Mouse (Mus musculus): ENCODE results near the gene Olfr524. TPM values are rescaled to one million over a fixed set of nuclear protein-coding genes. Genes with fewer than 3 reads are reported as not detected.

Gene Olfr524
- polyA plus RNA-seq, 1 experiment from 2014 or later: not detected

DNA sequence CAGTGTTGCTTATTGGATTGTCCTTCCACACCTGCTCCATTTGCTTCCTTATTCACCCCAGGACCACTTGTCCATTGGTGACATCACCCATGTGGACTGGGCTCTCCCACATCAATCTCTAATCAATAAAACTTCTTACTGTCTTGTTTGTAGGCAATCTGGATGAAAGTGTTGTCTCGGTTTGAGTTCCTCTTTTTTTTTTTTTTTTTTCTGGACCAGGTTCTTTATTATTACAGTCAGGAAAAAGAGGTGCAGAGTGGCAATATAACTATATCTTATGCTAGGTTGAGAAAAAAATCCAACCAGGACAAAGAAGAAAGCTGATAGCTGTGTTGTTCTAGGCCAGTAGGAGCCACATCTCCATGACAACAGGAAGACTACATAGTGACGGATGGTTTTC, 25.1 kb downstream of the Olfr524 start:
- Histone ChIP-seq H3K27ac (no peak overlapping the region), H3K36me3 (ENCODE audit: poor library complexity, severe bottlenecking) (no peaks in the 10 kb centered on the region), H3K27me3 (0 out of 2 replicates have a peak, but pooled peaks cover under 1% of the 10 kb centered on the region), H3K4me1 (no peaks in the 10 kb centered on the region), H3K9me3 (replicated peaks) (no peaks in the 10 kb centered on the region), H3K4me3 (no peak overlapping the region), H3K9ac (no peak overlapping the region), H3K4me2 (no peak overlapping the region)
- ATAC-seq: no peak
- WGBS: 87% methylated on average over 2 of the region's 2 CpGs

DNA sequence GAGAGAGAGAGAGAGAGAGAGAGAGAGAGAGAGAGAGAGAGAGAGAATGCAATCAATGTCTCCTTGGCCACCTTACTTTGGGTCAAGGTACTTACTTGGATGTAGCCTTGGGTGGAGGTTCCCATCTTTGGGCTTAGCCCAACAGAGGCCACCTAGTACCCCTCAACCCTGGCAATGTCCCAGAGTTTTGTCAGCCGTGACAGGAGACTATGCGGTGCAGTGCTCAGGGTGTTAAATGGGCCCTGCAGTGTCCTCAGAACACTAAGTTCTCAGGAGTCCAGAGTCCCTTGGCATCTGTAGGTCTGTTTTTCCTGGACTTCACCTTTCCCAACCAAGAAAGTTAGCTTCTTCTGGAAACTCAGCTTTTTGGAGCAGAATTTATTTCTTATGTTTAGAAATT, 26.6 kb downstream of the Olfr524 start:
- no peak overlapping the region for H3K4me2 ChIP-seq
- no peak overlapping the region for H3K9ac ChIP-seq
- ATAC-seq: no peak
- no peaks in the 10 kb centered on the region for H3K27me3 ChIP-seq
- no peaks in the 10 kb centered on the region for H3K4me1 ChIP-seq
- no peaks in the 10 kb centered on the region for H3K36me3 ChIP-seq (ENCODE audit: poor library complexity, severe bottlenecking)
- no peak overlapping the region for H3K4me3 ChIP-seq
- no peaks in the 10 kb centered on the region for H3K9me3 ChIP-seq (replicated peaks)
- no peak overlapping the region for H3K27ac ChIP-seq
- 71% methylated on average over 2 of the region's 2 CpGs for WGBS

DNA sequence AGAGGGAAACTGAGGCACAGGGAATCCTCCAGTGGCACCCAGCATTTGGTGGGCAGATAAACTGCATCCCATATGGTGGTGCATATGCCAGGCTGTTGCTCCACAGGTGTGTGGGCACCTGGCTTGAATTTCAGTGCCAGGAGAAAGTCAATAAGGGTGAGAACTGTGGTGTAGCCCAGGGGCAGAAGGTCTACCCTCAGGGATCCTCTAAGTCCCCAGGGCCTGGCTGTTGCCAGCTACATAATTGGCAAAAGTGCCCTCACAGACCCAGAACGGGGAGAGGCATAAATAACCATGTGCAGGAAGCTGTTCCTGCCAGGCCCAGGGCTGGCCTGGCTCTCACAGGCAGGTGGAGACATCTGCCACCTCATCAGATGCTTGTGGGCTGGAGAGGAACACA, 32.8 kb downstream of the Olfr524 start, which contains the start of gene Olfr523:
TSS of gene Olfr523 (plus strand) at position 282 of the 400 bp plus-strand sequence.
- no peak within 1 kb of the TSS for H3K4me3 ChIP-seq
- no peaks in the 10 kb centered on the region for H3K4me1 ChIP-seq
- H3K9ac ChIP-seq: no peak within 1 kb of the TSS
- H3K9me3 ChIP-seq (replicated peaks): no peaks in the 10 kb centered on the region
- H3K27ac ChIP-seq: no peak within 1 kb of the TSS
- no peak within 1 kb of the TSS for H3K4me2 ChIP-seq
- WGBS: 43% methylated on average over 1 of the region's 1 CpGs
- no peaks in the 10 kb centered on the region for H3K27me3 ChIP-seq
- no peaks in the 10 kb centered on the region for H3K36me3 ChIP-seq (ENCODE audit: poor library complexity, severe bottlenecking)
- no peak for ATAC-seq

DNA sequence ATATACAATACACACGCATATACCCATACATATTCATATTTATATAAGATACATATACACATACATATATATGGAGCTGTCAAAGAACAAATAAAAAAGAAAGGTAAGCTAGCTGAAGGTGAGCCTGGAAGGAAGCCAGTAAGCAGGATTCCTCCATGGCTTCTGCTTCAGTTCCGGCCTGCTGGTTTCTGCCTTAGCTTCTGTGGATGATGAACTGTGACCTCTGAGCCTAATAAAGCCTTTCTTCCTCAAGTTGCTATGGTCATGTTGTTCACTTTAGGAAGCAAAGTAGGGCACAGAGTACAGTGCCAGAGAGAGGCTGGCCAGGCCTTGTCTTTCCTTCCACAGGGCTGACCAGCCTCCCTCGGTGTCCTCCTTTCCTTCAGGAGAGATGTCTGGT, 34.9 kb downstream of the Olfr524 start:
- Histone ChIP-seq H3K9me3 (replicated peaks) (no peaks in the 10 kb centered on the region), H3K36me3 (ENCODE audit: poor library complexity, severe bottlenecking) (no peaks in the 10 kb centered on the region), H3K4me2 (no peak overlapping the region), H3K27ac (no peak overlapping the region), H3K9ac (no peak overlapping the region), H3K4me3 (no peak overlapping the region), H3K4me1 (no peaks in the 10 kb centered on the region), H3K27me3 (no peaks in the 10 kb centered on the region)
- 97% methylated on average over 3 of the region's 3 CpGs for WGBS
- no peak for ATAC-seq

- H3K4me2 ChIP-seq: no peak overlapping the region
- no peaks in the 10 kb centered on the region for H3K36me3 ChIP-seq (ENCODE audit: poor library complexity, severe bottlenecking)
- H3K27me3 ChIP-seq: no peaks in the 10 kb centered on the region
- no peaks in the 10 kb centered on the region for H3K4me1 ChIP-seq
- H3K4me3 ChIP-seq: no peak overlapping the region
- ATAC-seq: no peak
- H3K9me3 ChIP-seq (replicated peaks): no peaks in the 10 kb centered on the region
- WGBS: 85% methylated on average over 4 of the region's 4 CpGs
- no peak overlapping the region for H3K9ac ChIP-seq
- H3K27ac ChIP-seq: no peak overlapping the region
Measured at GRCm38 (mm10) chr7:140169386-140169785, 36.4 kb downstream of the Olfr524 start.

- ATAC-seq: no peak
Measured at GRCm38 (mm10) chr7:140167950-140168349, 37.8 kb downstream of the Olfr524 start.

DNA sequence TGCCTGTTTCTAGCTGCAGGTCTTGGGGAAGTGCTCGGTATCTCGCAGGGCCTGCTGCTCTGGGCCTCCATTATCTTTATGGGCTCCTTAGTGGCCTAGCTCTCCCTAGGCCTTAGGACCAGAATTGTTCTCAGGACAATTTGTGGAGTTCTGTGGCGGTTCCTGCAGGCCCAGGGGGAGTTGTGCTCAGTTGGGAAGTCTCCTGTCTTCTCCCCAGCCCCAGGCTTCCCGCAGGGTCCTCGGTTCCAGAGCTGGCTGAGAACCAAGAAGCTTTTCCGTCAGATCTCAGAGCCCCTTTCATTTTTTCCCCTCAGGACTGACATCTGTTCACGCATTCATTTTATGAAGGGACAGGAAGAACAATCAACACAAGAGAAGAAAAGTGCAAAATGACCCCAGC, 41.1 kb downstream of the Olfr524 start, which contains the start of gene Olfr522:
TSS of gene Olfr522 (minus strand) at position 101 of the 400 bp plus-strand sequence.
- no peak within 1 kb of the TSS for H3K4me3 ChIP-seq
- no peaks in the 10 kb centered on the region for H3K27me3 ChIP-seq
- H3K27ac ChIP-seq: no peak within 1 kb of the TSS
- H3K4me1 ChIP-seq: no peaks in the 10 kb centered on the region
- no peak within 1 kb of the TSS for H3K4me2 ChIP-seq
- ATAC-seq: no peak
- H3K9ac ChIP-seq: no peak within 1 kb of the TSS
- no peaks in the 10 kb centered on the region for H3K36me3 ChIP-seq (ENCODE audit: poor library complexity, severe bottlenecking)
- no peaks in the 10 kb centered on the region for H3K9me3 ChIP-seq (replicated peaks)
- 81% methylated on average over 7 of the region's 7 CpGs for WGBS

More at GRCm38 (mm10) chr7:140167950-140168349, 37.8 kb downstream of the Olfr524 start:
- no peaks in the 10 kb centered on the region for H3K9me3 ChIP-seq (replicated peaks)
- no peak overlapping the region for H3K4me2 ChIP-seq
- WGBS: 80% methylated on average over 1 of the region's 1 CpGs
- no peaks in the 10 kb centered on the region for H3K27me3 ChIP-seq
- H3K36me3 ChIP-seq (ENCODE audit: poor library complexity, severe bottlenecking): no peaks in the 10 kb centered on the region
- no peaks in the 10 kb centered on the region for H3K4me1 ChIP-seq
- no peak overlapping the region for H3K27ac ChIP-seq
- H3K4me3 ChIP-seq: no peak overlapping the region
- no peak overlapping the region for H3K9ac ChIP-seq

- Histone ChIP-seq H3K4me1 (no peaks in the 10 kb centered on the region), H3K9me3 (replicated peaks) (no peaks in the 10 kb centered on the region), H3K4me2 (no peak overlapping the region), H3K9ac (no peak overlapping the region), H3K27ac (no peak overlapping the region), H3K27me3 (peaks cover 4% of the 10 kb centered on the region; the same call in 1 of the 2 replicates), H3K36me3 (ENCODE audit: poor library complexity, severe bottlenecking) (no peaks in the 10 kb centered on the region), H3K4me3 (no peak overlapping the region)
- 74% methylated on average over 3 of the region's 3 CpGs for WGBS
- no peak for ATAC-seq
Measured at GRCm38 (mm10) chr7:140160363-140160762, 45.4 kb downstream of the Olfr524 start.

DNA sequence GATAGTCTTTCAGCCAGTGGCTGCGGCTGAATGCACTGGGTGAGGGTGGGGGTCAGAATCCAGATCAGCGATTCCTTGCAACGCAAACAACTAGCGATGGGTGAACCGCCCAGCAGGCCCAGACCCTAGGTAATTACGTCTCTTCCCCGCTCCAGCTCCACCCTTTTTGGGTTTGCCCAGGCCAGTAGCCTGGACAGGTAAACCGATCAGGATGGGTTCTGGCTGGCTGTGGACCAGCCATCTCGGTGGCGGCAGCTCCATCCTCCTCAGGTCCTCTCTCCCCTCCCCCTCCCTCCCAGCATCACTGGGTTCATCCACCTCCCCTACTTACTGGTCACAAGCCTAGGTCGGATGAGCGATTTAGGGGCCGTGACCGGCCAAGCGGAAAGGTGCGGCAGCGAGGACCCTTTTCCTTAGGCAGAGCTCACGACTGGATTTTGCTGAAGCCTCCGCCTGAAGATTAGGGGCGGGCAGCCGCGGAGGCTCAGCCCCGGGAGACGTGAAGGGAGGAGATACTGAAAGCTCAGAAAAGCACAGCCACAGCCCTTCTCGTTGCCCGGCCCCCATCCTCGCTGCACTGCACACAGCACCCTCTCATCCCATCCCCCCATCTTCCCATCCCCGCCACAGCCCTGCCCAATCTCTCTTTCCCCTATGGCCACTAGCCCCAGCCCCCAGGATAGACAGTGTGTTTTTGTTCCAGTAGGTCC, 51.4 kb downstream of the Olfr524 start, which contains the start of gene Sprn:
TSS of gene Sprn (minus strand) at position 660 of the 710 bp plus-strand sequence.
- H3K9ac ChIP-seq: peak within 1 kb of the TSS; percentile 64
- no peak within 1 kb of the TSS; the same call in 1 of the 2 replicates for H3K27ac ChIP-seq
- H3K4me1 ChIP-seq: peaks cover 17% of the 10 kb centered on the region
- 2% methylated on average over 28 of the region's 28 CpGs for WGBS
- peak within 1 kb of the TSS; percentile 41 for H3K4me3 ChIP-seq
- peak within 1 kb of the TSS; percentile 60 for H3K4me2 ChIP-seq
- peak; percentile 72 for ATAC-seq
- no peaks in the 10 kb centered on the region for H3K9me3 ChIP-seq (replicated peaks)
- H3K36me3 ChIP-seq (ENCODE audit: poor library complexity, severe bottlenecking): no peaks in the 10 kb centered on the region
- peaks cover 30% of the 10 kb centered on the region for H3K27me3 ChIP-seq

- WGBS: 15% methylated on average over 4 of the region's 4 CpGs
- Histone ChIP-seq H3K36me3 (ENCODE audit: poor library complexity, severe bottlenecking) (no peaks in the 10 kb centered on the region), H3K4me3 (peak overlapping the region; percentile 41), H3K9ac (peak overlapping the region; percentile 64), H3K27me3 (peaks cover 30% of the 10 kb centered on the region), H3K9me3 (replicated peaks) (no peaks in the 10 kb centered on the region), H3K4me2 (peak overlapping the region; percentile 60), H3K4me1 (peaks cover 17% of the 10 kb centered on the region), H3K27ac (no peak overlapping the region)
- 0 out of 2 replicates have a peak, but pooled peaks have one; percentile 25 for ATAC-seq
Measured at GRCm38 (mm10) chr7:140153829-140154217, 51.9 kb downstream of the Olfr524 start.

DNA sequence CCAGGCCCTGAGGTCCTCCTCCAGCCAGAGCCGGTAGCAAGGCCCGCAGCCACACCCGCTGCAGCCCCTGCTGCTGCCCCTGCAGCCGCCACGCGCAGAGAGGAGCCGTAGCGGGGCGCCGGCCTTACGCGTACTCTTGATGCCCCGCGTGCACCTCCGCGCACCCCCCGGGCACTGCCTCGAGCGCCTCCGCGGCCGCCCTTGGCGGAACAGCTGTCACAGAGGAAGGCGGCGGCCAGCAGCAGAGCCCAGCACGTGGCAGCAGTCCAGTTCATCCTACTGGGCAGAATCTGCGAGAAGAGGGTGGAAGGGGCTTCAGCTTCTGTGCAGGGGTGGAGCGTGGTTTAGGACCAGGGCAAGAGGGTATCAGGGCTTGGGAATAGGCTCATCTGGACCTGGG, 52.4 kb downstream of the Olfr524 start:
- 5% methylated on average over 28 of the region's 28 CpGs for WGBS
- 0 out of 2 replicates have a peak, but pooled peaks have one; percentile 34 for ATAC-seq
- Histone ChIP-seq H3K4me3 (peak overlapping the region; percentile 41), H3K9ac (peak overlapping the region; percentile 64), H3K4me2 (peak overlapping the region; percentile 60), H3K36me3 (ENCODE audit: poor library complexity, severe bottlenecking) (no peaks in the 10 kb centered on the region), H3K9me3 (replicated peaks) (no peaks in the 10 kb centered on the region), H3K27me3 (peaks cover 27% of the 10 kb centered on the region), H3K27ac (no peak overlapping the region), H3K4me1 (peaks cover 17% of the 10 kb centered on the region)
